Mouse (Mus musculus) ES-E14 (cell line): ENCODE measurements around the gene Hist1h4b.

Experiments used
- CHD2 ChIP-seq: IDR thresholded peaks from 2 replicates; pipeline ENCODE4 v1.6.1; 2014; ENCODE audit warnings: mild to moderate bottlenecking, low read depth, low read length, inconsistent platforms
- HCFC1 ChIP-seq: IDR thresholded peaks from 2 replicates; pipeline ENCODE4 v1.6.1; 2012; ENCODE audit warnings: low read length, inconsistent platforms, borderline replicate concordance; ENCODE audit not compliant: insufficient read depth
- MAFK ChIP-seq: IDR thresholded peaks from 2 replicates; pipeline ENCODE4 v1.6.1; 2014; ENCODE audit warnings: mild to moderate bottlenecking, low read depth, low read length, inconsistent platforms; ENCODE audit not compliant: insufficient read depth
- ZC3H11A ChIP-seq: IDR thresholded peaks from 2 replicates; pipeline ENCODE4 v1.6.1; 2012; ENCODE audit warnings: low read depth, mild to moderate bottlenecking, inconsistent platforms, low read length, borderline replicate concordance

DNA sequence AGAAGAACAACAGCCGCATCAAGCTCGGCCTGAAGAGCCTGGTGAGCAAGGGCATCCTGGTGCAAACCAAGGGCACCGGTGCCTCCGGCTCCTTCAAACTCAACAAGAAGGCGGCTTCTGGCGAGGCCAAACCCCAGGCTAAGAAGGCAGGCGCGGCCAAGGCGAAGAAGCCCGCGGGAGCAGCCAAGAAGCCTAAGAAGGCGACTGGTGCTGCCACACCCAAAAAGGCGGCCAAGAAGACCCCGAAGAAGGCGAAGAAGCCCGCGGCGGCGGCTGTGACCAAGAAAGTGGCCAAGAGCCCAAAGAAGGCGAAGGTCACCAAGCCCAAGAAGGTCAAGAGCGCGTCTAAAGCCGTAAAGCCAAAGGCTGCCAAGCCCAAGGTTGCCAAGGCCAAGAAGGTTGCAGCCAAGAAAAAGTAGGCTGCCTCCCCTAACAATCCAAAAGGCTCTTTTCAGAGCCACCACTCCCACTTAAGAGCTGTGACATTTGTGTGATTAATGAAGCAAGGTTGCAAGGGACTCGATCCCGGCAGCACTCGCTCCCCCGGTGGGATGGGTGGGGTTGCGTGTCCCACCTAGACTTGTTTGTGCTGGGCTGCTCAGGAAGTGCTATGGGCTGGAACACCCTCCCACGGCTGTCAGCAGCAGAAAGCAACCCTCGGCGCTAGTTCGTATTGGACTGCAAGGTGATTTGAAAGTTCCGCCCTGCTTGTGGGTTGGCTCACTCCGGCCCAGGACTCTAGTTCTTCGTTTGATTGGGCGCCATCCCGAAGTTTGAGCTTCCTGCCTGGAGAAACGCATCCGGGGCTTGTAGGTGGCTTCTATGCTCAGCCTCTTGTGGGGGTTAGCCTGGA lies 17.5 kb upstream of the Hist1h4b start:
- TF ChIP-seq CHD2, result peak; percentile 29; the same call in 1 of the 2 replicates
- no peak for TF ChIP-seq MAFK
- no peak for TF ChIP-seq ZC3H11A
- peak; percentile 68; the same call in 1 of the 2 replicates for TF ChIP-seq HCFC1
